Mouse (Mus musculus): ENCODE measurements around the gene Pfn1. TPM values are rescaled to one million over a fixed set of nuclear protein-coding genes. Genes with fewer than 3 reads are reported as not detected.

Pfn1 gene
- total and polyA plus RNA-seq, 2 experiments, result 132 to 583 TPM

- H3K27ac ChIP-seq (replicated peaks; ENCODE audit: insufficient read depth, low read depth, low read length), result no peak overlapping the region
- peaks cover 30% of the 10 kb centered on the region for H3K79me2 ChIP-seq (ENCODE audit: control insufficient read depth, insufficient read depth, low read length)
- H3K27me3 ChIP-seq (ENCODE audit: control insufficient read depth, insufficient read depth, low read length), result no peaks in the 10 kb centered on the region
- WGBS, result 31% methylated on average over 4 of the region's 4 CpGs
- H3K4me3 ChIP-seq (ENCODE audit: insufficient read depth, low read depth, low read length), result peak overlapping the region; percentile 77; the same call in 1 of the 2 replicates
- peak overlapping the region; percentile 14; the same call in 1 of the 2 replicates for H3K9ac ChIP-seq (ENCODE audit: low read depth, low read length)
- no peak for DNase-seq (ENCODE audit: extremely low read depth, low read depth, low spot score)
- no peak for TF ChIP-seq POLR2A (IDR thresholded peaks at IDR 0.05; ENCODE audit: extremely low read depth, insufficient read depth, low read length)
- TF ChIP-seq CTCF (IDR thresholded peaks at IDR 0.05; ENCODE audit: low read depth, low read length), result no peak
- peaks cover 29% of the 10 kb centered on the region for H3K4me1 ChIP-seq (ENCODE audit: control insufficient read depth, insufficient read depth, low read length)
- peaks cover 38% of the 10 kb centered on the region for H3K36me3 ChIP-seq (ENCODE audit: control insufficient read depth, insufficient read depth, low read length)
These were observed 5.9 kb downstream of the Pfn1 start for GRCm38 (mm10) chr11:70648512-70648911.

DNA sequence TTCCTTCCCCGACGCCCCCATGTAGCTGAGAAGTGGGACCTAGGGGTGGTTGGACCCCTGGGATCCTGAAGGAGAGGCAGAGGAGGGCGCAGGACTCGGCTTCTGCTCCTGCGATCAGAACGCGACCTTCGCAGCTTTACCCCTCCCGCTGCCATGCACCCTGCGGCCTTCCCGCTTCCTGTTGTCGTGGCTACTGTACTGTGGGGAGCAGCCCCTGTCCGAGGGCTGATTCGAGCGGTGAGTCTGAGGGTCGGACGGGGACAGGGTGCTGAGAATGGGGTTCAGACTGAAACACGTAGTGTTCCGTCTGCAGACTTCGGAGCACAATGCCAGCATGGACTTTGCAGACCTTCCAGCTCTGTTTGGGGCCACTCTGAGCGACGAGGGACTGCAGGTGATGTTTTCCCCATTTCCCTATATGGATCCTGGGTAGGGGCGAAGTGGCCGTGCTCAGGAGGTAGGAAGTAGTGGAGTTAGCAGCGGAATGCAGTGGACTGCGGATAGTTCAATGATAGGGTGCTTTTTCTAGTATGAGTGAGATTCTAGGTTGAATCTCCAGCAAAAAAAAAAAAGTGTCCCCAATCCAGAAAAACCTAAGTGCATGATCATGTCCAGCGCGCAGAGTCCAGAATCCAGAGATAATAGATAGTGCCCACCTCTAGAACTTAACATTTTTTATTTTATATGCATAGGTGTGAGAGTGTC is 6.6 kb downstream of the Pfn1 start:
- peaks cover 29% of the 10 kb centered on the region for H3K4me1 ChIP-seq (ENCODE audit: control insufficient read depth, insufficient read depth, low read length)
- H3K27me3 ChIP-seq (ENCODE audit: control insufficient read depth, insufficient read depth, low read length), result no peaks in the 10 kb centered on the region
- H3K27ac ChIP-seq (replicated peaks; ENCODE audit: insufficient read depth, low read depth, low read length), result peak overlapping the region; percentile 98
- peaks cover 37% of the 10 kb centered on the region for H3K36me3 ChIP-seq (ENCODE audit: control insufficient read depth, insufficient read depth, low read length)
- H3K4me3 ChIP-seq (ENCODE audit: insufficient read depth, low read depth, low read length), result peak overlapping the region; percentile 77
- TF ChIP-seq POLR2A (IDR thresholded peaks at IDR 0.05; ENCODE audit: extremely low read depth, insufficient read depth, low read length), result no peak
- TF ChIP-seq CTCF (IDR thresholded peaks at IDR 0.05; ENCODE audit: low read depth, low read length), result no peak
- no peak for DNase-seq (ENCODE audit: extremely low read depth, low read depth, low spot score)
- peak overlapping the region; percentile 90 for H3K9ac ChIP-seq (ENCODE audit: low read depth, low read length)
- peaks cover 24% of the 10 kb centered on the region for H3K79me2 ChIP-seq (ENCODE audit: control insufficient read depth, insufficient read depth, low read length)
- WGBS, result 2% methylated on average over 28 of the region's 28 CpGs

DNA sequence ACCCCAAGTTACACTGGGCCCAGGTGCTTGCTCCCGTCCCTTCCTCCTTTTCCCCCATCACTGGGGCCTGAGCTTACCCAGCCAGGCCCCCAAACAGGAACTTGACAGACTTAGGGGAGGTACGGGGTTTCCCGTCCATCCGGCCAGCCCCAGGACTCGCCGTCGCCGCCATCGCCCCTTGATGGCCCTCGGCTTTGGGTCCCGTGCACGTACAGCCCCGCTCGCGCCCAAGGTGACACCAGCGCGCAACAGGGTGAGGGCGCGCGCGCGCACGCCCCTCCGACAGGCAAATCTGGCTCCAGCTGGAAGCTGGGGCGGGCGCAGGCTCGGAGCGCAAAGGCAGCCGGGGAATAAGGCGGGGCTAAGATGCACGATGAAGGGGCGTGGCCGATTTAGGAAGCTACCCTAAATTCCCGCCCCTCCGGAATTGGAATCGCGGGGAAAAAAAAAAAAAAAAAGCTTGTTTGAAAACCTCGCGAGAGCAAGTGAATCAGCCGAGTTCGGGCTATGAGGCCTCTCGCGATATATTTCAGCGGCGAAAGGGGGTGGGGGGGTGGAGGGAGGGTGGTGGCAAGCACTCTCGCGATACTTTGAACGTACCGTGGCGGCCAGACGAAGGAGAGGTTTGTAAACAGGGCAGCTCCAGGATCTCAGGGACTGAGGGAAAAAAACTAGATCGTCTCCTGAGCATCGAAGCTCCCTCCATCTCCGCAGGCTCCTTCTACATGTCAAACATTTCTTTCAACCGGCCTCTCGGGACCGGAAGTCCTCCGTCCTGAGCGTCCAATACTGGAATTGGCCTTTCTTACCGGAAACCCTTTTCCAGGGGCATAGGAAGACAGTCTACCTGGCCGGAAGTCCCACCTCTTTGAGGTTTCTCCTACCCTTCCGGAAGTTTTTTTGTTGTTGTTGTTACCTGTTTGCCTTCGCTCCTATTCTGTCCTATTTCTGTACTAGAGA is 7.5 kb downstream of the Pfn1 start, which contains the start of the genes Rnf167 and Slc25a11:
TSS of gene Rnf167 (plus strand) at position 545 of the 960 bp plus-strand sequence.
TSS of gene Slc25a11 (minus strand) at position 789 of the 960 bp plus-strand sequence.
- Histone ChIP-seq H3K9ac (ENCODE audit: low read depth, low read length) (peak within 1 kb of the TSS; percentile 98), H3K27me3 (ENCODE audit: control insufficient read depth, insufficient read depth, low read length) (no peaks in the 10 kb centered on the region), H3K4me1 (ENCODE audit: control insufficient read depth, insufficient read depth, low read length) (peaks cover 20% of the 10 kb centered on the region), H3K36me3 (ENCODE audit: control insufficient read depth, insufficient read depth, low read length) (peaks cover 28% of the 10 kb centered on the region), H3K27ac (replicated peaks; ENCODE audit: insufficient read depth, low read depth, low read length) (peak within 1 kb of the TSS; percentile 98), H3K4me3 (ENCODE audit: insufficient read depth, low read depth, low read length) (peak within 1 kb of the TSS; percentile 93), H3K79me2 (ENCODE audit: control insufficient read depth, insufficient read depth, low read length) (peaks cover 19% of the 10 kb centered on the region; the same call in 1 of the 2 replicates)
- DNase-seq (ENCODE audit: extremely low read depth, low read depth, low spot score), result peak; percentile 93
- TF ChIP-seq CTCF (IDR thresholded peaks at IDR 0.05; ENCODE audit: low read depth, low read length) (no peak), POLR2A (IDR thresholded peaks at IDR 0.05; ENCODE audit: extremely low read depth, insufficient read depth, low read length) (peak; percentile 91)
- under 1% methylated on average over 63 of the region's 63 CpGs for WGBS

DNA sequence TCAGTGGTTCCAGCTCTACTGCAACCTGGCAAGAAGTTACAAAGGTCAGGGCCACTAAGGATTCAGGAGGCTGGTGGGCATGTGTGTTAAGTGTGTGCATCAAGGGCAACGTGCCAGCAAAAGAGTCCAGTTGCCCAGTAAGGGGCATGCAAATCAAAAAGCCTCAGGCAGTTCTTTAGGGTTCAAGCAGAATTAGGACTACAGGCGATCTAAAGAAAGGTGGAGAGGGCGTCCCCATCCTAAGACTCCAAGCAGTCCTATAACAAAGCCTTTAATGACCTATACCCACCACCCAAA is 8.2 kb downstream of the Pfn1 start:
- Histone ChIP-seq H3K27me3 (ENCODE audit: control insufficient read depth, insufficient read depth, low read length) (no peaks in the 10 kb centered on the region), H3K4me3 (ENCODE audit: insufficient read depth, low read depth, low read length) (peak overlapping the region; percentile 93)
- 13% methylated on average over 3 of the region's 3 CpGs for WGBS

GRCm38 (mm10) chr11:70645461-70646258 is 8.8 kb downstream of the Pfn1 start:
- Histone ChIP-seq H3K27me3 (ENCODE audit: control insufficient read depth, insufficient read depth, low read length) (no peaks in the 10 kb centered on the region), H3K27ac (replicated peaks; ENCODE audit: insufficient read depth, low read depth, low read length) (no peak overlapping the region), H3K9ac (ENCODE audit: low read depth, low read length) (peak overlapping the region; percentile 98), H3K4me1 (ENCODE audit: control insufficient read depth, insufficient read depth, low read length) (peaks cover 18% of the 10 kb centered on the region), H3K36me3 (ENCODE audit: control insufficient read depth, insufficient read depth, low read length) (peaks cover 16% of the 10 kb centered on the region; the same call in 1 of the 2 replicates), H3K4me3 (ENCODE audit: insufficient read depth, low read depth, low read length) (peak overlapping the region; percentile 93), H3K79me2 (ENCODE audit: control insufficient read depth, insufficient read depth, low read length) (peaks cover 17% of the 10 kb centered on the region; the same call in 1 of the 2 replicates)
- WGBS, result 77% methylated on average over 12 of the region's 12 CpGs
- TF ChIP-seq CTCF (IDR thresholded peaks at IDR 0.05; ENCODE audit: low read depth, low read length), result no peak
- TF ChIP-seq POLR2A (IDR thresholded peaks at IDR 0.05; ENCODE audit: extremely low read depth, insufficient read depth, low read length), result no peak
- DNase-seq (ENCODE audit: extremely low read depth, low read depth, low spot score), result no peak

More for the DNA sequence above, 8.2 kb downstream of the Pfn1 start:
- Histone ChIP-seq H3K27ac (replicated peaks; ENCODE audit: insufficient read depth, low read depth, low read length) (peak overlapping the region; percentile 93), H3K4me1 (ENCODE audit: control insufficient read depth, insufficient read depth, low read length) (peaks cover 18% of the 10 kb centered on the region), H3K79me2 (ENCODE audit: control insufficient read depth, insufficient read depth, low read length) (peaks cover 17% of the 10 kb centered on the region; the same call in 1 of the 2 replicates), H3K9ac (ENCODE audit: low read depth, low read length) (peak overlapping the region; percentile 98), H3K36me3 (ENCODE audit: control insufficient read depth, insufficient read depth, low read length) (peaks cover 20% of the 10 kb centered on the region)
- no peak for DNase-seq (ENCODE audit: extremely low read depth, low read depth, low spot score)
- TF ChIP-seq POLR2A (IDR thresholded peaks at IDR 0.05; ENCODE audit: extremely low read depth, insufficient read depth, low read length) (no peak), CTCF (IDR thresholded peaks at IDR 0.05; ENCODE audit: low read depth, low read length) (no peak)

Measured in liver, adult 2 months (tissue).